Mouse (Mus musculus) spleen, postnatal 4 days (tissue): ENCODE measurements around the gene Dnajb13.
"Not testable (repeated sequence)": the region's sequence is repeated elsewhere in the genome, so short reads cannot be mapped to it uniquely, and the experiment has no call there.

Source experiments
- DNase-seq, 2 experiments: peaks; one replicate each; pipeline ENCODE4 v3.0.0; 2022; ENCODE audit warnings: low spot score in 2 of 2

Gene Dnajb13

GRCm38 (mm10) chr7:100488474-100489048 is 26.2 kb downstream of the Dnajb13 start:
- DNase-seq: no peak

GRCm38 (mm10) chr7:100487301-100487700 is 27.5 kb downstream of the Dnajb13 start:
- DNase-seq: no peak

DNA sequence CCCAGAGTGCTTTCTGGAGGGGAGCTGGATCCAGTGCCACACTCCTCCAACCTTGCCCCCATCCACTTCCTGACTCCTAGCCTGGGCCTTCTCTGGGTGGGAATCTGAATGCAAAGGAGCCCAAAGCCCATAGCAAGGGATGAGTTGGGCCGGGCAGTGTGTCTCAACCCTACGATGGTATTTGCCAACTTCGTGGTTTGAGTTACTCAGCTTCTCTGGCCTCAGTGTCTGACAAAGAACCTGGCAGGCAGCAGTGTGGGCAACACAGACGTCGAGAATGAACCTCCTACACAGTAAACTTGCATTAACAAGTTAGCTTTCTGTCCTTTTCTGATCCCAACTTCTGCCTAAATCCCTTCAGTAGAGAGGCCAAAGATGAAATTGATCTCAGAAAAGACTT is 30.3 kb downstream of the Dnajb13 start:
- no peak for DNase-seq

GRCm38 (mm10) chr7:100482046-100482445 is 32.7 kb downstream of the Dnajb13 start:
- not testable (repeated sequence) for DNase-seq

DNA sequence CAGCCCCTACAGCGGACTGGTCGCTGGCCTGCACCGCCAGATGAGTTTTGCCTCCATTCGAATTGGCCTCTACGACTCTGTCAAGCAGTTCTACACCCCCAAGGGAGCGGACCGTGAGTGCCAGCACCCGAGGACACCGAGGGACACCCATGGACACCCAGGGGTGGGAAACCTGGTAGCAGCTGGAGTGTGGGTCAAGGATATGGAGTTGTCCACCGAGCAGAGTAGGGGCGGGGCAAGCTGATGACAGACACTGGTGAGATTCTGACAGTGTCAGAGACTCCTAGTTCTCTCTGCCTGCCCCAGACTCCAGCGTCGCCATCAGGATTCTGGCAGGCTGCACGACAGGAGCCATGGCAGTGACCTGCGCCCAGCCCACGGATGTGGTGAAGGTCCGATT is 34.6 kb downstream of the Dnajb13 start:
- no peak for DNase-seq

DNA sequence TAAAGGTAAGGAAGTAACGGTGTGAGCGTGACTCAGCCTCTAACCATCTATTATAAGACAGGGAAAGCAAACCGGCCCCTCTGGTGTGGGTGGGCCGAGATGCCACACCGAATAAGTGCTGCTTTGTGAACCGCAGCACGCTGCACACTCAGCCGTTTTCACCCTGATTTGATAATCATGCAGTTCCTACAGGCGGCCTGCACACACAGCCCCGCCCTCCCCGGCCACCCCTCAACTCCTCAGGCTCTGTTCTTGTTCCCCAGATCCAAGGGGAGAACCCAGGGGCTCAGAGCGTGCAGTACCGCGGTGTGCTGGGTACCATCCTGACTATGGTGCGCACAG is 35.0 kb downstream of the Dnajb13 start:
- DNase-seq: no peak

DNA sequence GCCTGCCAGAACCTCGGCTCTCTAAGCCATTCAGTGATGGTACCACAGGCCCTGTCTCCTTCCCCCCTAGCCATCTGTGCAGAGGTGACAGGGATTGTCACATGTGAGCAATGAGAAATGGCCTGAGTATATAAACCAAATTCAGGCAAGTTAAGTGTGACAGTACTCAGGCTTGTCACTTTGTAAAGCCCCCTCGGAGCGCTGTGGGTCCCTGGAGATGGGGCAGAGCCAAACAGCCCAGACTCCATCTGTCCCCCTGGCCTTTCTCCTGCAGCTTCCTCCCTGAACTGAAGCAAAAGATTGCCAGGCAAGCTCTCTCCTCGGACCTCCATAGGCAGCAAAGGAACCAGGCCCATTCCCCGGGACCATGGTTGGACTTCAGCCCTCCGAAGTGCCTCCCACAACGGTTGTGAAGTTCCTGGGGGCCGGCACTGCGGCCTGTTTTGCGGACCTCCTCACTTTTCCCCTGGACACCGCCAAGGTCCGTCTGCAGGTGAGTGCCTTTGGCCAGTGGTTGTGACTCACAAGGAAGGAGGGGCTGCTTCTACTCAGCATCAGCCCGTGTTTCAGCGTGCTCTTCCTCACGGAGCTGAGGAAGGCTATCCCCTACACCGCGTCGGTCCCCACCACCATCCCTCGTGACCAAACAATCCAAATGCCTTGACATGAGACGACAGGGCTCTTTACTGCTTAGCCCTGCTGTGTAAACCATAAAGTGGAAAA is 35.5 kb downstream of the Dnajb13 start:
- DNase-seq: no peak

GRCm38 (mm10) chr7:100474680-100475079 is 40.1 kb downstream of the Dnajb13 start:
- DNase-seq: no peak

- no peak for DNase-seq
These were observed 40.8 kb downstream of the Dnajb13 start for GRCm38 (mm10) chr7:100473846-100474454.

- DNase-seq: peak in 1 of 2 experiments; percentile 58
These were observed 42.0 kb downstream of the Dnajb13 start, which contains the start of gene Ucp3 for GRCm38 (mm10) chr7:100472777-100473176. TSS of gene Ucp3 (plus strand) at chr7:100472990.

GRCm38 (mm10) chr7:100471407-100471797 is 43.4 kb downstream of the Dnajb13 start:
- DNase-seq: no peak

DNA sequence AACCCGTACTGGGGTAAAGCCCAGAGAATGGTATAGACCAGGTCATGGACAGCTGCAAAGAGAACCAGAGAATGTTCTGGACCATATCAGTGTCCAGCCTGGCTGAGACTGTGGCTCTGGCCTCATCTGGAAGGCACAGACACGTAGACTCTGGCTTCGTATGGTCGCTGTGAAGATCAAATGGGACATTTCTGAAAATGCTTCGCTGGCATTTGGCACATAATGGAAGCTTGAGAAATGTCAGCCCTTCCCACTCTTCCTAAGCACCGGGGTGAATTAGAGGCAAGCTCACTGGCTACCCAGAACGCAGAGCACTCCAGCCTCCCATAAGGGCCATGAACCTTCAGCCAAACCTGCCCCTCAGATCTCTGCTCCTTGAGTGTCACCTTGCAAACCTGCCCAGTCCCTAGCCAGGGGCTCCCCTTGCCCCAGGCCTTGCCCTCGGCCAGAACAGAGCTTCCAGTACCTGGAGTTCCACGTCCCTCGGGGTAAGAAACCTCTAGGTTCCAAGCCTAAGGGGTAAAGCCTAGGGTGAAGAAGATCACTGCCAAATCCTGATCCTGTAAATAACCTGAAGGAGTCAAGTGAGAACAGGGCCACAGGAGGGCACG is 43.9 kb downstream of the Dnajb13 start:
- peak in 1 of 2 experiments; percentile 60 for DNase-seq

DNA sequence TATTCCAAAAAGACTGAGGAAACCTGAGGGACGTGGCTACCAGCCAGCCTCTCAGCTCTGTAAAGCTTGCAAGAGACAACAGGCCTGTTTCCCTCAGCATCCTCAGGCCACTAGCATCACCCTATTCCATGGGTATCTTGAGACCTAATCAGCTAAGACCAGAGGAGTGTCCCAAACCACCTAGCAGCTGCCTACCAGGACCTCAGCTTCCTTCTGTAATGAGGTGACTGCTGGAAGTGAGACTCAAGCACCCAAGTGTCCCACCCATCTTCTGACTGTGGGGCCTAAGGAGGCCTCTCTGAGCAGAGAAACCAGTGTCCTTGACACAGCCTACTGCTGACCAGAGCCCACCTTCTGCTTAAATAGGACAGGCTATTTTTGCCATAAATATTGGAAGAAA is 45.3 kb downstream of the Dnajb13 start:
- peak in 1 of 2 experiments; percentile 58 for DNase-seq

DNA sequence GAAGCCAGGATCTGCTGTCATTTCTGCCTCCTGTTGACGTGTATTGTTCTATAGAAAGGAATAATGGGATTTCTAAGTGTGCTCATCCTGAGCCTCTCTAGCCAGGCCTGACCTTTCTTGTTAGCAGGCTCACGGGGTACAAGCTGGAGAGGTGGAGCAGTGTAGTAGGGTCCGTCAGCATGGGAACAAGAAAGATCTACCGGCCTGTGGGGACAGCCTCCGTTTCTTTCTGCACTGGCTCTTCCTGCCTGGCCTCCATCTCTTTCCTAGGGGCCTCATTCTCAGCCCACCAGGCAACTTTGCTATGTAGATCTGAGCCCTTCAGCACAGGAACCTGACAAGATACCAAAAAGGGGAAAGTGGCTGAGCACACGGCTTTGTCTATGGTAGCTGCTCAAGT is 46.0 kb downstream of the Dnajb13 start:
- peak in 1 of 2 experiments; percentile 61 for DNase-seq

DNA sequence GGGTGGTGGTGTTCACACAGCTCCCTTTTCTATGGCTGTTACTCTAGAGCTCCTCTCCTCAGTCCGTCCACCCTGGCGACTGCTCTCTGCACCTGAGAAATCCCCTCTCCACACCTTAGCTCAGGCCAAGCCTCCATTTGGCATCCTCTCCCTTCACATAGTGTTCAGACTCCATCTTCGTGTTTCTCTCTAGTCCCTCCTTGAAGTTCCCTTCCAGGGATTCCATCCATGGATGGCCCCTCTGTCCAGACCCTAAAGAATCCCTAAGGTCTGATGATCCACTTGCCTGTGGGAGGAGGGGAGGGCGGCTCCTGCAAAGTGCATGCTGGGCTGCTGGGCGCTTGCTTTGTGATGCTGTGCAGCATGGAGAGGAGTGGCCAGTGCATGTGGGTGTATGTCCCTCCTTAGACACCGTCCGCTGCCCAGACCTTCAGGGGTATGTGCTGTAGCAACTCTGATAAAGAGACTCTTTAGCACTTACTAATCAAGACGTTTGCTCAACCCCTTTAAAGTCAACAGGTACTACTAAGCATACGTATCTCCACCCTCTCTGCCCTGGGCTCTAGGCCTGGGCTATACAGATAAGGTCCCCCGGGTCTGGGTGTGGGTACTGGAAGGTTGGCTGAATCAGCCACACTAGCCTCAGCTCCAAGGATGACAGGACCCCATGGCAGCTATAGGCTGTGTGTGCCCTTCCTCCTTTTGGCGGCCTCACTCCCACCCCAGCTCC is 47.8 kb downstream of the Dnajb13 start:
- peak; percentile 82 to 85 for DNase-seq

DNA sequence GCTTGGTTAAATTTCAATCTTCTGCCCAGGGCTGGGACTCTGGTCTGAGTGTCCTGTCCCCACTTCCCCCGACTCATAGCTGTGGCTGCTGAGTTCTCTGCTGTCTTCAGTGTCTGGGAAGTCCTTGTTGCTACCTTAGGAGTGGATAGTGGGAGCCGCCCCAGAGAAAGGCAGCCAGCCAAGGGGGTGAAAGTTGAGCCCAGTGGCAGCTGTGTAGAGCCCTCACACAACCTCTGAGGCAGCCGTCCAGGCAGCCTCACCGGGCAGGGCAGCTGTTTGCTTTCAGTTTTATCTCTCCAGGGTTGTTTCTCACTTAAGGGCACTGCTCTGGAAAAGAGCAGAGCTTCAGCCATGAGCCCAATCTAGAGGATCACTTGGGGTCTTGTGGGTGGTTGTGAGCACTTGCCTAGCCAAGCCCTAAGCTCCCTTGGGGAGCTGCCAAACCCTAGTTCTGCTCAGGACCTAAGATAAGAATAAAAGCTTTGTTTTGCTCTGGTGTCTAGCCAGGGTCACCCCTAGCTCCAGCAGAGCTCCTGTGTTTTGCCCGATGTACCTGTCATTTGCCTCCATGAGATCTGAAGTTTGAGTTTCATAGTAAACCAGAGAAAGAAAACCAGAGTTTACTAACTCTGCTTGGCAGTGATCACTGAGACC is 49.0 kb downstream of the Dnajb13 start:
- DNase-seq: peak; percentile 77 to 88

DNA sequence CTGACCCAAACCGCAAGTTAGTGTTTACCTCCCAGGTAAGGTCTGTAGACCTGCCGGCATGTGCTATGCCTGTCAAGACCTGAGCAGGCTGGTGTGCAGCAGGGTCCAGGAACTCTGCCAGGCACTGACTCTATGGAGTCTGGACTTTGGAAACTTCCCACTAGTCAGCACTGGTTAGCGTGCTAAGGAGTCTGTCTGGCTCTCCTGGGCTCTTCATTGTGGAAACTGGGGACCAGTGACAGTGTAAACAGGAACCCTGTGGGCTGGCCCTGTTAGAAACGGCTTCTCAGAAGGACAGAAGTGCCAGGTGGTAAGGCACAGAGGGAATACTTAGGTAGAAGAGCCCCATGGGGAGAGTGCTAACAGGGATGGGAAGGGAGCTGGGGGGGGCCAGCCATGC is 49.5 kb downstream of the Dnajb13 start:
- DNase-seq: peak in 1 of 2 experiments; percentile 67

DNA sequence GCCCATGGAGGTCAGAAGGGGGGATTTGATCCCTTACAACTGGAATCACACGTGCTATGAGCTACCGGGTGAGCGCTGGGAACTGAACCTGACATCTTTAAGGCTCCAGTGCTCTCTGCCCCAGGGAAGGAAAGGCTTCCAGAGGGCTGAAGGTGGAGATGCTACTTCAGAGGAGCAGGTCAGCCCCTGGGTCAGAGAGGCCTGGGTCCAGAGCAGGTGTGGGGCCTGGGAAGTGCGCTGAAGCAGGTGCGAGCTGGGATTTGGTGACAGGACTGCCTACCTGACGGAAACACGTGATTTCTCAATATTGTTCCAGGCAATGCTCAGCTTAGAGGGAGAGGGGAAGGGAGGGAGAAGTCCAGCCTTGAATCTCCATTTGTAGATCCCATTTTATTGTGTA is 50.5 kb downstream of the Dnajb13 start:
- DNase-seq: peak in 1 of 2 experiments; percentile 62

GRCm38 (mm10) chr7:100463757-100464156 is 51.0 kb downstream of the Dnajb13 start:
- no peak for DNase-seq

DNA sequence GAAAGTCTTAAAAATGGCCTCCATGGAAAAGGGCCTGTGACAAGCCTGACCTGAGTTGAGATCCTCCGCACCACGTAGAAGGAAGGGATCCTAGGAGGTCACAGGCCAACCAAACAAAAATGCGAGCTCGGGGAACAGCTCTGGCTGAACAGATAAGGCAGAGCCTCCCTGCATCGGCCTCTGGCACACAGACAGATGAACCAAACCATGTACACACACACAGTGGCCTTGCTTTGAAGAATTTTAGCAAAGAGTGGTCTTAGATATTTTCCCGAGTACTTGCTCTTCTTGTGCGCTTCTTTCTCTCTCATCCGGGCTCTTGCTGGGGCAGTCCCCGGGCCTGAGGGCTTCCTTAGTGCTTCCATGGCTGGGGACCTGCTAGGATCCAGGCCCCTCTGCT is 51.6 kb downstream of the Dnajb13 start:
- DNase-seq: peak; percentile 78 to 81

- no peak for DNase-seq
These were observed 53.1 kb downstream of the Dnajb13 start for GRCm38 (mm10) chr7:100461621-100462151.
